Mouse (Mus musculus) kidney, embryonic 15.5 days (tissue): ENCODE results near the gene Vmn2r108. TPM values are rescaled to one million over a fixed set of nuclear protein-coding genes. Genes with fewer than 3 reads are reported as not detected.
"Not testable (repeated sequence)": the region's sequence is repeated elsewhere in the genome, so short reads cannot be mapped to it uniquely, and the experiment has no call there.

Experiments used
- ATAC-seq: fragments of 200-750 bp; cut with Nextera tagmentation; replicated peaks from 2 replicates; pipeline ENCODE4 v1.8.0; 2017; ENCODE audit warnings: moderate TSS enrichment; ENCODE audit not compliant: low FRiP score
- H3K27ac ChIP-seq: fragments of 300-500 bp; sonication (generic); 2 replicates; pipeline ENCODE4 v1.5.1; 2015; ENCODE audit warnings: mild to moderate bottlenecking, inconsistent platforms
- H3K27me3 ChIP-seq: fragments of 300-500 bp; sonication (generic); 2 replicates; pipeline ENCODE4 v1.6.1; 2015; ENCODE audit warnings: inconsistent platforms
- H3K36me3 ChIP-seq: fragments of 300-500 bp; sonication (generic); 2 replicates; pipeline ENCODE4 v1.6.1; 2015; ENCODE audit warnings: inconsistent platforms
- H3K4me1 ChIP-seq: fragments of 300-500 bp; sonication (generic); 2 replicates; pipeline ENCODE4 v1.6.1; 2015; ENCODE audit warnings: inconsistent platforms
- H3K4me2 ChIP-seq: fragments of 300-500 bp; sonication (generic); 2 replicates; pipeline ENCODE4 v1.6.1; 2015; ENCODE audit warnings: moderate library complexity, mild to moderate bottlenecking, inconsistent platforms
- H3K4me3 ChIP-seq: fragments of 300-500 bp; sonication (generic); replicated peaks from 2 replicates; pipeline ENCODE4 v1.5.1; 2015; ENCODE audit warnings: mild to moderate bottlenecking, inconsistent platforms
- H3K9ac ChIP-seq: fragments of 300-500 bp; sonication (generic); 2 replicates; pipeline ENCODE4 v1.6.1; 2015; ENCODE audit warnings: mild to moderate bottlenecking, inconsistent platforms
- H3K9me3 ChIP-seq: fragments of 300-500 bp; sonication (generic); replicated peaks from 2 replicates; pipeline ENCODE4 v1.6.1; 2016; ENCODE audit warnings: inconsistent platforms
- WGBS: fragments of 180-500 bp; shearing (Covaris S2); methylation state at CpG from one replicate; pipeline ENCODE4 v1.1.7; 2015; ENCODE audit warnings: mixed read lengths; 5-methylcytosine and 5-hydroxymethylcytosine counted together
- polyA plus RNA-seq: library from polyadenylated mRNA; unstranded; fragments of >200 nt; fragmentation: Nextera tagmentation; extraction: Ambion mirVana; gene quantifications from 2 replicates; pipeline ENCODE4 v1.2.1, GENCODE M21; 2015

Vmn2r108 gene
- not detected in 2 replicates for polyA plus RNA-seq

DNA sequence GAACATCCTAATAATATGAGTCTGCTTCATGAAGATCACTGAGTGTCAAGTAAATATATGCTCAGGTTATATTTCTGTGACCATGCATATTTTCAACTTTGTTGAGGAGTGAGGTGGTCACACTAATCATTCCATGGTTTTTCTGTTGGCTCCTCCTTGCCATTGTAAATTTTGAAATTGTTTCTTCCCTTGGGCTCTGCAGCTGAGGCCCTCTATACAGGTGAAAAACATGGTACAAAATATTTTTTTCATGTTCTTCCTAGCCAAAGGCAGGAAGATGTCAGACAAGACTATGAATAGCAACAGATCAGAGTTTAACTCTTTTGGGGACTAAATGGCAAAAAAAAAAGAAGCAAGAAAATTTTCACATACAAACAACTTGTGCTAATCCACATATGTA lies at the start of gene Vmn2r108:
Gene Vmn2r108, minus strand, starts transcription at position 101 of the 400 bp plus-strand sequence.
- no peak within 1 kb of the TSS for H3K4me2 ChIP-seq
- no peaks in the 10 kb centered on the region for H3K9me3 ChIP-seq
- no peak within 1 kb of the TSS for H3K9ac ChIP-seq
- H3K27me3 ChIP-seq: no peaks in the 10 kb centered on the region
- H3K4me1 ChIP-seq: no peaks in the 10 kb centered on the region
- no peak for ATAC-seq
- no peaks in the 10 kb centered on the region for H3K36me3 ChIP-seq
- no peak within 1 kb of the TSS for H3K4me3 ChIP-seq
- H3K27ac ChIP-seq: no peak within 1 kb of the TSS

DNA sequence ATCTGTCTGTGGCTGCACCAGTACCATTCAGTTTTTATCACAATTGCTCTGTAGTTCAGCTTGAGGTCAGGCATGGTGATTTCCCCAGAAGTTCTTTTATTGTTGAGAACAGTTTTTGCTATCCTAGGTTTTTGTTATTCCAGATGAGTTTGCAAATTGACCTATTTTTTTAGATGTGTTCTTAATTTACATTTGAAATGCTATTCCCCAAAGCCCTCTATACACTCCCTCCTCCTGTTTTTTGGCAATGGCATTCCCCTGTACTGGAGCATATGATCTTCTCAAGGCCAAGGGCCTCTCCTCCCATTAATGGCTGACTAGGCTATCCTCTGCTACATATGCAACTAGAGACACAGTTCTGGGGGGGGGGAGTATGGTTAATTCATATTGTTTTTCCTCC lies 27.1 kb upstream of the Vmn2r108 start:
- H3K4me3 ChIP-seq, H3K9ac ChIP-seq, H3K36me3 ChIP-seq, H3K4me2 ChIP-seq, H3K9me3 ChIP-seq, H3K27ac ChIP-seq, H3K4me1 ChIP-seq, ATAC-seq, H3K27me3 ChIP-seq: not testable (repeated sequence)

- Histone ChIP-seq H3K9me3 (no peaks in the 10 kb centered on the region; the same call in none of the 2 replicates), H3K36me3 (no peaks in the 10 kb centered on the region), H3K27ac (no peak within 1 kb of the TSS), H3K4me2 (no peak within 1 kb of the TSS), H3K4me3 (no peak within 1 kb of the TSS), H3K9ac (no peak within 1 kb of the TSS), H3K27me3 (no peaks in the 10 kb centered on the region), H3K4me1 (no peaks in the 10 kb centered on the region)
- ATAC-seq: no peak
Measured at GRCm38 (mm10) chr17:20497858-20498257, 16.7 kb upstream of the Vmn2r108 start, which contains the start of gene Vmn1r225. Vmn1r225 (plus strand) TSS chr17:20498158.

- 80% methylated on average over 3 of the region's 3 CpGs for WGBS
- H3K9ac ChIP-seq: no peak overlapping the region
- no peaks in the 10 kb centered on the region for H3K36me3 ChIP-seq
- no peak for ATAC-seq
- no peak overlapping the region for H3K4me2 ChIP-seq
- H3K9me3 ChIP-seq: 0 out of 2 replicates have a peak, but pooled peaks cover 4% of the 10 kb centered on the region
- no peak overlapping the region for H3K4me3 ChIP-seq
- no peaks in the 10 kb centered on the region for H3K27me3 ChIP-seq
- no peaks in the 10 kb centered on the region for H3K4me1 ChIP-seq
- no peak overlapping the region for H3K27ac ChIP-seq
Measured at GRCm38 (mm10) chr17:20473311-20473710, 7.8 kb downstream of the Vmn2r108 start.

GRCm38 (mm10) chr17:20439263-20439662 lies 41.9 kb downstream of the Vmn2r108 start:
- Histone ChIP-seq H3K36me3 (no peaks in the 10 kb centered on the region), H3K27ac (no peak overlapping the region), H3K4me1 (no peaks in the 10 kb centered on the region), H3K9ac (no peak overlapping the region), H3K9me3 (peaks cover 16% of the 10 kb centered on the region; the same call in 1 of the 2 replicates), H3K4me2 (no peak overlapping the region), H3K4me3 (no peak overlapping the region), H3K27me3 (no peaks in the 10 kb centered on the region)
- ATAC-seq: no peak

GRCm38 (mm10) chr17:20413846-20414245 lies 67.3 kb downstream of the Vmn2r108 start, which contains the start of gene Vmn1r224:
Vmn1r224 (plus strand) TSS chr17:20414146.
- Histone ChIP-seq H3K27ac (no peak within 1 kb of the TSS), H3K4me3 (no peak within 1 kb of the TSS), H3K36me3 (no peaks in the 10 kb centered on the region), H3K9me3 (no peaks in the 10 kb centered on the region), H3K4me1 (no peaks in the 10 kb centered on the region), H3K27me3 (no peaks in the 10 kb centered on the region), H3K9ac (no peak within 1 kb of the TSS), H3K4me2 (no peak within 1 kb of the TSS)
- 41% methylated on average over 1 of the region's 1 CpGs for WGBS
- ATAC-seq: no peak

Other genes starting within 250 kb of the Vmn2r108 start
- gene Vmn2r105, start 246.3 kb downstream of the Vmn2r108 start, polyA plus RNA-seq: not detected in 2 replicates
- gene Vmn2r106, start 195.8 kb downstream of the Vmn2r108 start, polyA plus RNA-seq: not detected in 2 replicates
- not detected in 2 replicates for gene Vmn2r107, start 136.1 kb downstream of the Vmn2r108 start, polyA plus RNA-seq
- not detected in 2 replicates for gene Vmn1r224, start 67.2 kb downstream of the Vmn2r108 start, polyA plus RNA-seq
- not detected in 2 replicates for gene Vmn1r225, start 16.8 kb upstream of the Vmn2r108 start, polyA plus RNA-seq
- gene Vmn2r109, start 83.4 kb upstream of the Vmn2r108 start, polyA plus RNA-seq: not detected in 2 replicates
- gene Vmn2r110, start 115.1 kb upstream of the Vmn2r108 start, polyA plus RNA-seq: 0.01 and 0.03 TPM in 2 replicates
- not detected in 2 replicates for gene Fpr-rs3, start 143.5 kb upstream of the Vmn2r108 start, polyA plus RNA-seq
- not detected in 2 replicates for gene Vmn1r226, start 201.5 kb upstream of the Vmn2r108 start, polyA plus RNA-seq
- gene Vmn1r227, start 248.5 kb upstream of the Vmn2r108 start, polyA plus RNA-seq: not detected in 2 replicates